Mouse (Mus musculus) MEL (cell line): ENCODE results near the gene Hikeshi. TPM values are rescaled to one million over a fixed set of nuclear protein-coding genes. Genes with fewer than 3 reads are reported as not detected.

Source experiments
- DNase-seq: peaks from one replicate; pipeline ENCODE4 v3.0.0; 2011; ENCODE audit warnings: low read depth, low spot score
- H3K27ac ChIP-seq: 2 replicates; pipeline ENCODE4 v1.5.1; 2012; ENCODE audit warnings: low read depth, mild to moderate bottlenecking, control low read depth, low read length, moderate library complexity; ENCODE audit not compliant: control insufficient read depth
- H3K27me3 ChIP-seq, 2 experiments: fragments of 150-350 bp in 1 of 2; sonication (generic) in 1 of 2; 2 replicates each; pipeline ENCODE4 v1.6.1; 2012; ENCODE audit warnings: low read length in 2 of 2, mild to moderate bottlenecking in 2 of 2, improper control_type of control experiment in 1 of 2, moderate library complexity in 1 of 2; ENCODE audit not compliant: insufficient read depth in 2 of 2, control insufficient read depth in 1 of 2
- H3K36me3 ChIP-seq, 2 experiments: 2 replicates each; pipeline ENCODE4 v1.6.1; 2012 to 2014; ENCODE audit warnings: low read length in 2 of 2, improper control_type of control experiment in 1 of 2, inconsistent platforms in 1 of 2, mild to moderate bottlenecking in 1 of 2; ENCODE audit not compliant: insufficient read depth in 2 of 2, control insufficient read depth in 1 of 2
- H3K4me1 ChIP-seq, 2 experiments: fragments of 150-350 bp in 1 of 2; sonication (generic) in 1 of 2; 2 replicates each; pipeline ENCODE4 v1.6.1; 2012; ENCODE audit warnings: low read length in 2 of 2, improper control_type of control experiment in 1 of 2, mild to moderate bottlenecking in 1 of 2; ENCODE audit not compliant: insufficient read depth in 2 of 2, control insufficient read depth in 1 of 2
- H3K4me3 ChIP-seq, 2 experiments: fragments of 150-350 bp in 1 of 2; sonication (generic) in 1 of 2; 2 replicates each; pipeline ENCODE4 v1.5.1; 2012; ENCODE audit warnings: low read depth in 2 of 2, low read length in 2 of 2, mild to moderate bottlenecking in 2 of 2, moderate library complexity in 2 of 2, control low read depth in 1 of 2, improper control_type of control experiment in 1 of 2; ENCODE audit not compliant: control insufficient read depth in 1 of 2, insufficient read depth in 1 of 2
- H3K79me2 ChIP-seq: 2 replicates; pipeline ENCODE4 v1.6.1; 2012; ENCODE audit warnings: mild to moderate bottlenecking, low read length, moderate library complexity; ENCODE audit not compliant: control insufficient read depth, poor library complexity, insufficient read depth
- H3K9ac ChIP-seq: 2 replicates; pipeline ENCODE4 v1.6.1; 2012; ENCODE audit warnings: low read depth, mild to moderate bottlenecking, control low read depth, low read length, moderate library complexity; ENCODE audit not compliant: control insufficient read depth, poor library complexity, severe bottlenecking
- H3K9me3 ChIP-seq: fragments of 150-350 bp; sonication (generic); replicated peaks from 2 replicates; pipeline ENCODE4 v1.6.1; 2012; ENCODE audit warnings: mild to moderate bottlenecking, low read length, improper control_type of control experiment, moderate library complexity; ENCODE audit not compliant: insufficient read depth
- CHD1 ChIP-seq: IDR thresholded peaks from 2 replicates; pipeline ENCODE4 v1.6.1; 2012; ENCODE audit warnings: low read depth, mild to moderate bottlenecking, inconsistent platforms, low read length, improper control_type of control experiment
- CHD2 ChIP-seq: IDR thresholded peaks from 2 replicates; pipeline ENCODE4 v1.6.1; 2011; ENCODE audit warnings: low read length, improper control_type of control experiment
- E2F4 ChIP-seq: IDR thresholded peaks from 2 replicates; pipeline ENCODE4 v1.6.1; 2011; ENCODE audit warnings: low read depth, low read length, improper control_type of control experiment, borderline replicate concordance
- EP300 ChIP-seq, 2 experiments: IDR thresholded peaks; 2 replicates each; pipeline ENCODE4 v1.6.1; 2011; ENCODE audit warnings: improper control_type of control experiment in 2 of 2, low read length in 2 of 2, low read depth in 1 of 2, mild to moderate bottlenecking in 1 of 2
- ETS1 ChIP-seq: IDR thresholded peaks from 2 replicates; pipeline ENCODE4 v1.6.1; 2012; ENCODE audit warnings: low read depth, mild to moderate bottlenecking, inconsistent platforms, low read length, improper control_type of control experiment, moderate library complexity
- GABPA ChIP-seq: IDR thresholded peaks from 2 replicates; pipeline ENCODE4 v1.6.1; 2012; ENCODE audit warnings: low read depth, mild to moderate bottlenecking, inconsistent platforms, low read length, improper control_type of control experiment, moderate library complexity
- GATA1 ChIP-seq: IDR thresholded peaks from 2 replicates; pipeline ENCODE4 v1.6.1; 2011; ENCODE audit warnings: low read depth, low read length, improper control_type of control experiment
- HCFC1 ChIP-seq: IDR thresholded peaks from 2 replicates; pipeline ENCODE4 v1.6.1; 2012; ENCODE audit warnings: low read depth, mild to moderate bottlenecking, inconsistent platforms, low read length, improper control_type of control experiment, moderate library complexity
- MAFK ChIP-seq: IDR thresholded peaks from 2 replicates; pipeline ENCODE4 v1.6.1; 2011; ENCODE audit warnings: low read depth, mild to moderate bottlenecking, low read length, improper control_type of control experiment, borderline replicate concordance
- MAX ChIP-seq: IDR thresholded peaks from 2 replicates; pipeline ENCODE4 v1.6.1; 2011; ENCODE audit warnings: low read length, improper control_type of control experiment
- MXI1 ChIP-seq: IDR thresholded peaks from 2 replicates; pipeline ENCODE4 v1.6.1; 2011; ENCODE audit warnings: mild to moderate bottlenecking, low read depth, low read length, improper control_type of control experiment
- MYB ChIP-seq: IDR thresholded peaks from 2 replicates; pipeline ENCODE4 v1.6.1; 2011; ENCODE audit warnings: mild to moderate bottlenecking, low read depth, low read length, improper control_type of control experiment
- MYC ChIP-seq: IDR thresholded peaks from 2 replicates; pipeline ENCODE4 v1.6.1; 2011; ENCODE audit warnings: low read depth, mild to moderate bottlenecking, low read length, improper control_type of control experiment, moderate library complexity
- NELFE ChIP-seq: IDR thresholded peaks from 2 replicates; pipeline ENCODE4 v1.6.1; 2011; ENCODE audit warnings: low read depth, low read length, improper control_type of control experiment
- NRF1 ChIP-seq: IDR thresholded peaks from 2 replicates; pipeline ENCODE4 v1.6.1; 2014; ENCODE audit warnings: low read depth, mild to moderate bottlenecking, inconsistent platforms, low read length, improper control_type of control experiment, moderate library complexity; ENCODE audit not compliant: poor library complexity, insufficient read depth, severe bottlenecking
- POLR2A ChIP-seq, 2 experiments: IDR thresholded peaks; 2 replicates each; pipeline ENCODE4 v1.6.1; 2011 to 2012; ENCODE audit warnings: low read length in 2 of 2, mild to moderate bottlenecking in 2 of 2, control low read depth in 1 of 2, improper control_type of control experiment in 1 of 2, low read depth in 1 of 2, moderate library complexity in 1 of 2; ENCODE audit not compliant: control insufficient read depth in 1 of 2, insufficient read depth in 1 of 2, poor library complexity in 1 of 2
- POLR2AphosphoS2 ChIP-seq: IDR thresholded peaks from 2 replicates; pipeline ENCODE4 v1.6.1; 2011; ENCODE audit warnings: low read length, improper control_type of control experiment
- SIN3A ChIP-seq: IDR thresholded peaks from 2 replicates; pipeline ENCODE4 v1.6.1; 2012; ENCODE audit warnings: low read length, improper control_type of control experiment, inconsistent platforms
- SMC3 ChIP-seq: IDR thresholded peaks from 2 replicates; pipeline ENCODE4 v1.6.1; 2011; ENCODE audit warnings: low read depth, low read length, improper control_type of control experiment
- TAL1 ChIP-seq: IDR thresholded peaks from 2 replicates; pipeline ENCODE4 v1.6.1; 2012; ENCODE audit warnings: mild to moderate bottlenecking, inconsistent platforms, low read length, moderate library complexity, mixed read lengths
- TBP ChIP-seq: IDR thresholded peaks from 2 replicates; pipeline ENCODE4 v1.8.0; 2011; ENCODE audit warnings: low read depth, low read length, improper control_type of control experiment
- TCF12 ChIP-seq: IDR thresholded peaks from 2 replicates; pipeline ENCODE4 v1.6.1; 2014; ENCODE audit warnings: low read depth, mild to moderate bottlenecking, inconsistent platforms, low read length, improper control_type of control experiment, moderate library complexity
- USF1 ChIP-seq: IDR thresholded peaks from 2 replicates; pipeline ENCODE4 v1.6.1; 2014; ENCODE audit warnings: low read depth, mild to moderate bottlenecking, inconsistent platforms, low read length, improper control_type of control experiment, moderate library complexity
- USF2 ChIP-seq, 2 experiments: IDR thresholded peaks; 2 replicates each; pipeline ENCODE4 v1.6.1; 2011 to 2012; ENCODE audit warnings: improper control_type of control experiment in 2 of 2, low read length in 2 of 2, borderline replicate concordance in 1 of 2, inconsistent platforms in 1 of 2, low read depth in 1 of 2, mild to moderate bottlenecking in 1 of 2; ENCODE audit not compliant: insufficient read depth in 1 of 2
- ZNF384 ChIP-seq: IDR thresholded peaks from 2 replicates; pipeline ENCODE4 v1.6.1; 2012; ENCODE audit warnings: low read depth, mild to moderate bottlenecking, inconsistent platforms, low read length, improper control_type of control experiment
- polyA plus RNA-seq, 2 experiments: library from polyadenylated mRNA; stranded (reverse) in 1 of 2; unstranded in 1 of 2; fragments of >175 nt in 1 of 2; fragments of >200 nt in 1 of 2; gene quantifications; 2 replicates each; pipeline versions ENCODE4 v1.2.1 to v1.2.4; 2012; ENCODE audit warnings: low replicate concordance in 2 of 2, low read depth in 1 of 2; ENCODE audit not compliant: insufficient read length in 2 of 2, insufficient read depth in 1 of 2, missing spikeins in 1 of 2
- total RNA-seq: library from RNA; depleted of rRNA; stranded (reverse); fragments of 300-350 nt; gene quantifications from 2 replicates; pipeline ENCODE4 v1.2.3, GENCODE M21; 2012

Gene Hikeshi
- total and polyA plus RNA-seq, 3 experiments, result 61.4 to 123 TPM; not detected in 1

DNA sequence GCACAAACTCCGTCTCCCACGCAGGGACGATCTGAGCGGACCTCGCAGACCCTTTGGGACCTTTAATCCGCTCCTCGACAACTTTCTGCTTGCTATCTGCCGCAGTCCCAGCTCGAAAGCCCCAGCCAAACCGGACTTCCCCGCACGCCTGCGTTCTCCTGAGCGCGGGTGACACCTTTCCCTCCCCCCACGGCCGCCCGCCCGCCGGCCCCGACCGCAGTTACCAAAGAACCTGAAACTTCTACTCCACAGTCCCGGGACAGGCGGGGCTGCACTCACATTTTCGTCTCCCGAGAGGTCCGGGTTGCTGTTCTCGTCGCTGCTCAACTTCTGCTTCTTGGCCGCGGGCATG, 39.1 kb upstream of the Hikeshi start:
- Histone ChIP-seq H3K9me3 (no peaks in the 10 kb centered on the region), H3K27me3 (no peaks in the 10 kb centered on the region), H3K4me3 (peak overlapping the region; percentile 80 to 86), H3K4me1 (peaks cover 5 to 8% of the 10 kb centered on the region in 2 experiments; a peak in 3 of 4 replicates), H3K79me2 (peaks cover 27% of the 10 kb centered on the region), H3K36me3 (peaks cover 10 to 21% of the 10 kb centered on the region in 2 experiments), H3K27ac (peak overlapping the region; percentile 97), H3K9ac (peak overlapping the region; percentile 96)
- DNase-seq, result no peak
- TF ChIP-seq USF2 (IDR thresholded peaks at IDR 0.05; ENCODE audit: borderline replicate concordance in 1 of 2, insufficient read depth in 1 of 2, low read depth in 1 of 2, low read length in 2 of 2), result no peak
- TF ChIP-seq POLR2AphosphoS2, result peak; percentile 19; the same call in 1 of the 2 replicates
- TF ChIP-seq MYC, result 0 out of 2 replicates have a peak, but pooled peaks have one; percentile 7

DNA sequence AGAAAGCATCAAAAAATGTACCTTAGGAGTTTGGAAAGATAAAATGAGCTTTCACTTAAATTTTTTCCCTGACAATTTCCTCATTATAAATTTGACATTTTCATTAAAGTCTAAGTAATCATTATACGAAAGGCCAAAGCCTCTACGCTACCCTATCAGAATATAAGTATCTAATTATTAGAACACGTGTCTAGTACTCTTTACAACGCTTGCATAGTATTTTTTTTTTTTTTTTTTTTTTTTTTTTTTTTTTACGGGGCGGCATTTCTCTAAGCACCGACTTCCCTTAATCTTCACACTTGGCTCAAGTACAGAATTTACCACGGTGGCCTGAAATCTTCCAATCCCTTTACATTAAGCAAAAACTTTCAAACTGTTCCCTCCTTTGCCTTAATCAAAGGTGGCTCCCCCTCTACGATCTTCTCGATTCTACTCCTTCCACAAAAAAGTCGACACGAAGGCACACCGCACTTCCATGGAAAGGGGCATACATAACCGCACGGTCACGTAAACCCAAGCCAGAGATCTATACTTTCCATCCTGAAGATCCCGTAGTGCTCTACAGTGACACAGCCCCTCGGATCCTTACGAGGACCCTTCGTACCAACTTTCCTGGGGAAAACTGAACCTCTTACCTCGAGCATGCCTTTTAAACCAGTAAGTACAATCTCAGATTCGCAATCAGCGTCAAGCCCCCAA, 38.6 kb upstream of the Hikeshi start:
- H3K9ac ChIP-seq, result peak overlapping the region; percentile 96
- H3K4me3 ChIP-seq, result peak overlapping the region; percentile 80 to 86
- TF ChIP-seq CHD1, result peak; percentile 40; the same call in 1 of the 2 replicates
- TF ChIP-seq NRF1, result no peak
- TF ChIP-seq POLR2A (IDR thresholded peaks at IDR 0.05; ENCODE audit: control insufficient read depth in 1 of 2, insufficient read depth in 1 of 2, low read depth in 1 of 2, low read length in 2 of 2, poor library complexity in 1 of 2), result no peak
- TF ChIP-seq SMC3, result no peak
- no peak for TF ChIP-seq TAL1
- no peak for TF ChIP-seq MYB
- TF ChIP-seq USF1, result peak; percentile 71
- peak; percentile 94 for TF ChIP-seq MYC
- peak; percentile 24; the same call in 1 of the 2 replicates for TF ChIP-seq HCFC1
- TF ChIP-seq MXI1, result peak; percentile 97
- no peak for TF ChIP-seq TBP
- TF ChIP-seq EP300 (IDR thresholded peaks at IDR 0.05; ENCODE audit: low read depth in 1 of 2, low read length in 2 of 2), result 0 out of 4 replicates have a peak, but pooled peaks of 1 of the 2 experiments have one; percentile 13
- peak; percentile 45 for TF ChIP-seq ETS1
- TF ChIP-seq ZNF384, result peak; percentile 98
- no peak for TF ChIP-seq MAFK
- peak; percentile 93 for TF ChIP-seq SIN3A
- no peak for TF ChIP-seq NELFE
- no peak for TF ChIP-seq GATA1
- TF ChIP-seq CHD2, result no peak
- TF ChIP-seq TCF12, result 0 out of 2 replicates have a peak, but pooled peaks have one; percentile 20
- TF ChIP-seq GABPA, result no peak
- no peak for TF ChIP-seq E2F4
- peak; percentile 88 for TF ChIP-seq MAX
- no peaks in the 10 kb centered on the region for H3K9me3 ChIP-seq
- H3K27ac ChIP-seq, result peak overlapping the region; percentile 97
- peaks cover 5 to 8% of the 10 kb centered on the region in 2 experiments; a peak in 3 of 4 replicates for H3K4me1 ChIP-seq
- peak; percentile 79 for DNase-seq
- H3K36me3 ChIP-seq, result peaks cover 12 to 21% of the 10 kb centered on the region in 2 experiments
- H3K79me2 ChIP-seq, result peaks cover 27% of the 10 kb centered on the region
- no peaks in the 10 kb centered on the region for H3K27me3 ChIP-seq
